Mouse (Mus musculus) adrenal gland, postnatal 0 days (tissue): Measurements from ENCODE around the gene Tas2r131. TPM values are rescaled to one million over a fixed set of nuclear protein-coding genes. Genes with fewer than 3 reads are reported as not detected.

Source experiments
- polyA plus RNA-seq: library from polyadenylated mRNA; unstranded; fragments of >200 nt; fragmentation: Nextera tagmentation; extraction: Ambion mirVana; gene quantifications from 2 replicates; pipeline ENCODE4 v1.2.1, GENCODE M21; 2015

Tas2r131 gene
- not detected in 2 replicates for polyA plus RNA-seq

GRCm38 (mm10) chr6:132957819-132958218 is at the start of gene Tas2r131:
Tas2r131 (minus strand) TSS chr6:132957919.

GRCm38 (mm10) chr6:132980865-132981264 is 23.1 kb upstream of the Tas2r131 start, which contains the start of gene Tas2r109:
Tas2r109 (minus strand) TSS chr6:132980965.

GRCm38 (mm10) chr6:132950802-132951201 is 6.9 kb downstream of the Tas2r131 start, which contains the start of gene Tas2r129:
Tas2r129 (plus strand) TSS chr6:132951102.

GRCm38 (mm10) chr6:132909351-132909750 is 48.4 kb downstream of the Tas2r131 start, which contains the start of gene Tas2r125:
Tas2r125 (plus strand) TSS chr6:132909651.

Other genes with a start within 250 kb of the Tas2r131 start
- gene Tas2r122, start 246.0 kb downstream of the Tas2r131 start, polyA plus RNA-seq, result not detected in 2 replicates
- not detected in 2 replicates for gene Tas2r115, start 219.9 kb downstream of the Tas2r131 start, polyA plus RNA-seq
- not detected in 2 replicates for gene Tas2r124, start 203.2 kb downstream of the Tas2r131 start, polyA plus RNA-seq
- not detected in 2 replicates for gene Tas2r102, start 195.8 kb downstream of the Tas2r131 start, polyA plus RNA-seq
- not detected in 2 replicates for gene Tas2r136, start 179.8 kb downstream of the Tas2r131 start, polyA plus RNA-seq
- not detected in 2 replicates for gene Tas2r117, start 155.1 kb downstream of the Tas2r131 start, polyA plus RNA-seq
- gene Tas2r123, start 110.8 kb downstream of the Tas2r131 start, polyA plus RNA-seq, result not detected in 2 replicates
- gene Tas2r116, start 102.5 kb downstream of the Tas2r131 start, polyA plus RNA-seq, result not detected in 2 replicates
- gene Tas2r110, start 89.9 kb downstream of the Tas2r131 start, polyA plus RNA-seq, result not detected in 2 replicates
- gene Tas2r113, start 64.9 kb downstream of the Tas2r131 start, polyA plus RNA-seq, result not detected in 2 replicates
- gene Tas2r125, start 48.3 kb downstream of the Tas2r131 start, polyA plus RNA-seq, result not detected in 2 replicates
- gene Tas2r129, start 6.8 kb downstream of the Tas2r131 start, polyA plus RNA-seq, result not detected in 2 replicates
- not detected in 2 replicates for gene Tas2r109, start 23.0 kb upstream of the Tas2r131 start, polyA plus RNA-seq
- gene Tas2r103, start 79.2 kb upstream of the Tas2r131 start, polyA plus RNA-seq, result not detected in 2 replicates
- gene Tas2r140, start 97.9 kb upstream of the Tas2r131 start, polyA plus RNA-seq, result not detected in 2 replicates
- 67.5 and 81.2 TPM in 2 replicates for gene Smim10l1, start 147.0 kb upstream of the Tas2r131 start, polyA plus RNA-seq